17 mouse cellular contexts compared by ENCODE assay signal in genomic region chr6:37423386-37423785, GRCm38 (mm10). TPM values are rescaled to one million over a fixed set of nuclear protein-coding genes. Genes with fewer than 3 reads are reported as not detected.
DNase-seq lines count a peak whose midpoint lies in the region; ATAC-seq and TF ChIP-seq lines count a peak whose summit lies in the region.
"Had no signal": no experiment of that assay in that cellular context is flagged by ENCODE, and none has a peak within 500 bp of the region (broad histone marks: within the 10 kb centered on the region; RNA-seq: fewer than 3 reads in every experiment).

No protein-coding gene starts in this region.

- intact Hi-C loops in heart, adult 2 months (cut with DNase I) = loop anchor here (5.0 kb wide), 1 partner anchor 724 kb away; no protein-coding TSS in a partner anchor
- intact Hi-C loops in left cerebral cortex, postnatal 4 days (cut with DNase I) = no loop called here

- H3K4me1 ChIP-seq in heart, adult 2 months (ENCODE audit: control insufficient read depth, insufficient read depth, low read length) = peaks cover 47% of the 10 kb centered on the region
- peaks cover 37% of the 10 kb centered on the region for H3K4me1 ChIP-seq in lung, embryonic 14.5 days (ENCODE audit: insufficient read depth)
- H3K4me1 ChIP-seq: forebrain, embryonic 15.5 days had no signal

- no peak for TF ChIP-seq EP300 in heart, adult 2 months (IDR thresholded peaks at IDR 0.05; ENCODE audit: insufficient read depth, low read depth, low read length)

- no peak for TF ChIP-seq CTCF in heart, adult 2 months (IDR thresholded peaks at IDR 0.05)
- no peak for TF ChIP-seq CTCF in lung, embryonic 14.5 days (IDR thresholded peaks at IDR 0.05; ENCODE audit: low read depth)

- peak overlapping the region; percentile 45 for H3K27ac ChIP-seq in heart, adult 2 months
- peak overlapping the region; percentile 87 for H3K27ac ChIP-seq in lung, embryonic 14.5 days (ENCODE audit: low read depth)
- H3K27ac ChIP-seq: forebrain, embryonic 15.5 days; hindbrain, embryonic 14.5 days had no signal

- H3K27me3 ChIP-seq in heart, adult 2 months (ENCODE audit: control insufficient read depth, insufficient read depth, low read length) = no peaks in the 10 kb centered on the region
- no peaks in the 10 kb centered on the region for H3K27me3 ChIP-seq in lung, embryonic 14.5 days (ENCODE audit: insufficient read depth, low read length)
- H3K27me3 ChIP-seq: forebrain, embryonic 15.5 days; megakaryocyte, embryonic 14.5 days; neural tube, embryonic 13.5 days had no signal

- 53% methylated on average over 1 of the region's 1 CpGs for whole genome bisulfite sequencing in heart, adult 2 months
- WGBS in lung, embryonic 14.5 days = 46% methylated on average over 1 of the region's 1 CpGs

- peaks cover 22% of the 10 kb centered on the region for H3K36me3 ChIP-seq in heart, adult 2 months (ENCODE audit: control insufficient read depth, insufficient read depth, low read length)
- H3K36me3 ChIP-seq in lung, embryonic 14.5 days (ENCODE audit: insufficient read depth) = peaks cover 8% of the 10 kb centered on the region
- H3K36me3 ChIP-seq: forebrain, embryonic 15.5 days; neural tube, embryonic 13.5 days had no signal

- no peak overlapping the region for H3K4me3 ChIP-seq in heart, adult 2 months
- H3K4me3 ChIP-seq in lung, embryonic 14.5 days (ENCODE audit: low read depth, low read length) = no peak overlapping the region
- H3K4me3 ChIP-seq: forebrain, embryonic 15.5 days; layer of hippocampus, adult 2 months; megakaryocyte, embryonic 14.5 days; neural tube, embryonic 13.5 days had no signal

- peaks cover 7% of the 10 kb centered on the region; the same call in 1 of the 2 replicates for H3K79me2 ChIP-seq in heart, adult 2 months (replicated peaks; ENCODE audit: control insufficient read depth, insufficient read depth, low read length)

- H3K9ac ChIP-seq in heart, adult 2 months (ENCODE audit: low read depth, low read length) = no peak overlapping the region
- H3K9ac ChIP-seq in lung, embryonic 14.5 days = no peak overlapping the region
- H3K9ac ChIP-seq: forebrain, embryonic 15.5 days; hindbrain, embryonic 14.5 days; neural tube, embryonic 13.5 days had no signal

- ATAC-seq in lung, embryonic 14.5 days (ENCODE audit: insufficient read depth) = peak; percentile 69
- ATAC-seq: forebrain, embryonic 15.5 days; intestine, postnatal 0 days had no signal

- TF ChIP-seq POLR2A in heart, adult 2 months (IDR thresholded peaks at IDR 0.05; ENCODE audit: insufficient read depth, low read depth, low read length) = no peak

- H3K9me3 ChIP-seq in lung, embryonic 14.5 days (ENCODE audit: low read depth, low read length) = no peaks in the 10 kb centered on the region
- H3K9me3 ChIP-seq: forebrain, embryonic 15.5 days; megakaryocyte, embryonic 14.5 days; neural tube, embryonic 13.5 days had no signal

- no peak for DNase-seq in heart, adult 2 months
- no peak for DNase-seq in heart, postnatal 4 days
- DNase-seq in kidney, postnatal 14 days = peak; percentile 10
- no peak for DNase-seq in kidney, postnatal 36 days
- DNase-seq in lung, embryonic 14.5 days = peak; percentile 66
- DNase-seq in ovary, postnatal 36 days (ENCODE audit: low spot score) = no peak
- DNase-seq in left cerebral cortex, postnatal 4 days = no peak
- DNase-seq in adrenal gland, adult 18-20 months (ENCODE audit: low spot score in 2 of 2) = no peak
- DNase-seq: adrenal gland, postnatal 25 days; gastrocnemius, postnatal 25 days had no signal

- H3K4me2 ChIP-seq in lung, embryonic 14.5 days = 0 out of 2 replicates have a peak overlapping the region, but pooled peaks have one; percentile 7
- H3K4me2 ChIP-seq: forebrain, embryonic 15.5 days; hindbrain, embryonic 14.5 days; liver, embryonic 11.5 days; neural tube, embryonic 13.5 days had no signal

RNA-seq across cellular contexts. Expression of gene Creb3l2, which starts 18.6 kb away (rescaled TPM):
- 10 to 100 TPM; 20.5 to 26.5 TPM for total RNA-seq in heart, adult 2 months (2021)
- polyA plus RNA-seq in heart, adult 2 months (2012; rRNA removed) = 16.7 and 19.2 TPM in 2 replicates
- 10 to 100 TPM; 61.7 to 66.7 TPM for total RNA-seq in heart, postnatal 4 days (2021)
- 33.1 and 35.6 TPM in 2 replicates for polyA plus RNA-seq in lung, embryonic 14.5 days (2014; fragmentation: Nextera tagmentation; extraction: Ambion mirVana)
- 1 to 10 TPM; 5.7 to 6.3 TPM for total RNA-seq in left cerebral cortex, postnatal 4 days (2021)
- 10 to 100 TPM; 60.1 to 71.2 TPM for total RNA-seq in adrenal gland, adult 18-20 months (2021)

Comparison
In these comparisons a context has a peak if more than half of its experiments do, and no peak if none do; other contexts are left out.
1. DNase-seq: peak in kidney, postnatal 14 days (single experiment) and lung, embryonic 14.5 days (single experiment); none in heart, adult 2 months (0 of 2), heart, postnatal 4 days (single experiment), kidney, postnatal 36 days (0 of 2), ovary, postnatal 36 days (single experiment), left cerebral cortex, postnatal 4 days (single experiment) and adrenal gland, adult 18-20 months (0 of 2).